Mouse (Mus musculus) cerebellum, adult 18-20 months (tissue): ENCODE measurements around the gene Pwwp2b.

Experiments used
- DNase-seq, 2 experiments: peaks; one replicate each; pipeline ENCODE4 v3.0.0; 2021

Gene Pwwp2b

GRCm38 (mm10) chr7:139224725-139225124, 23.6 kb upstream of the Pwwp2b start:
- DNase-seq, result no peak

DNA sequence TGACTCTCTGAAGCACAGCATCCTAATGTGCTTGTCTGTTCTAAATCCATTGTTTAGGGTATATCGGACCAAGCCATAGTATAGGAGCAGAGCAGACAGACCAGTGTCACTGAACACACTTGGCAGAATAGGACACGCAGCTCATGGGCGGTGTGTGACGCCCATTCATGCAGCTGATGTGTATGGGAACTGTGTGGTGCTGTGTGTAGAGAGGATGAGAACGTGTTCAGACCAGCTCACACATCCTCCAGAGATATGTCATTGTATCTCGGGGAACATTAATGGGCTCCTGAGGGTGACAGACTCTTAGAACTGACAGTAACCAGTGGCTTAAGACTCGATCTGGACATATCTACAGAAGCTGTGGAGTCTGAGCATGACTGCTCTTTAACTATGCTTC, 21.9 kb upstream of the Pwwp2b start:
- DNase-seq, result no peak

DNA sequence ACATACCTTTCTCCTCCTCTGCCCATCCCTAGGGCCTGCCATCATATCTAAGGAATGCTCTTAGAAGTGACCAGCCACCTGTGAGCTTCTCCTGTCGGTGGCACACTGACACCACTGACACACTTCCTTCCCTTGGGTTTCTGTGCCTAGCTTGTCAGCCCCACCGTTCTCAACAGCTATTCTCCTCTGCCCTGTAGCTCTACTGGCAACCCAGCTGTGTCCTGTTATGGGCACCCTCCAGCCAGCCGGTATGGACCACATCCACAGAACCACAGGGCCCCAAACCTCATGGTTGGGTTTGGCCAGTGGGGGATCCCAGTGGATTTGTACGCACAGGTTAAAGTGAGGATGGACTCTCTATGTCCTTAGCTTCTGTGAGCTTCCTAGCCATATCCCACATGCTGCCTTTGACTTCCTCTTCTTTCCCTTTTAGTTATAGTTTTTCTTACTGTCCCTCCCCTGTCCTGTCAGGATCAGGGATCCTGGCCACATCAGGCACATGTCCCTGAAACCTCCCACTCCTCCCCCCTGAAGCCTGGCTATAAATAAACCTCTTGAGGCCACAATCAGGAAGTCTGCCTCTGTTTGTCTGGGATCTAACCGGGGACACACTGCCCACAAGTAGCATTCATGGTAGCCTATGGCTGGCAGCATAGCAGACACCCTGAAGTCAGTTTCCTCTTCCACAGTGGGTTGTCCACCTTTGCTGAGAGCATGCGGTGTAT, 19.7 kb upstream of the Pwwp2b start:
- no peak for DNase-seq

DNA sequence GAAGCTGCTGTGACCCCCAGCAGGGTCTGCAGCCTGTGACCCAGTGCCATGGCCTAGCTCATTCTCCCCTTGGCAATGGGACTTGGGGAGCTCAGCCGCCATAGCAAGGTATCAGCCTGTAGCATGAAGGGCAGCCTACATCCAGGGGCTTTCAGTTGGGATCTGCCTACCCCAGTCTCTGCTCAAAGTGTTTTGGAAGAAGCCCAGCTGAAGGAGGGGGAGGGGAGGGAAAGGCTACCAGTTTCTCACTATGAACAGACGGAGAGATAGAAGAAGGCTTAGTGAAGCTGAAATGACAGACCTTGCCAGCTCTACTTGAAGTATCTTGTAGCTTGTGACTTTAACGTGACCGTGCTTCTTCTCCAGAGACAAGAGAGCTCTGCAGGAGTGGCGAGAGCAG, 18.4 kb upstream of the Pwwp2b start:
- no peak for DNase-seq

DNA sequence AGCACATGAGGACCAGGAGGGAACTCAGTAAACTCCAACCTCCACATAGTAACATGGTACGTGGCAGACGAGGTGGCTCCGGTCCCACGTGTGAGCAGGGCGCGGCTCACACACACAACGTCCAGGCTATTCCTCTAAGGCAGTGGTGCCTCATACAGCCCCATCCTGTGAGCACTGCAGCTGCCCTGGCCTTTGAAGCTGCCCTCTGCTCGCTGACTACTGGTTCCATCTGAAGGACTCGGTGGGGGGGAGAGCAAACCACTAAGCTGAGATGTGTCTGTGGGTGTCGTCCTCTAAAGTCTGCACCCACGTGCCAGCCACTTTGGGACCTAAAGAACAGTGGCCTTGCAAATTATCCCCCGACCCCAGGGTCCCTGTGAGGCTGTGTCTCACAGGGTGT, 18.0 kb upstream of the Pwwp2b start:
- DNase-seq, result no peak

- DNase-seq, result peak; percentile 92
Measured at GRCm38 (mm10) chr7:139233714-139234113, 14.6 kb upstream of the Pwwp2b start.

- no peak for DNase-seq
Measured at GRCm38 (mm10) chr7:139234426-139235188, 13.7 kb upstream of the Pwwp2b start.

GRCm38 (mm10) chr7:139235651-139236358, 12.5 kb upstream of the Pwwp2b start:
- no peak for DNase-seq

DNA sequence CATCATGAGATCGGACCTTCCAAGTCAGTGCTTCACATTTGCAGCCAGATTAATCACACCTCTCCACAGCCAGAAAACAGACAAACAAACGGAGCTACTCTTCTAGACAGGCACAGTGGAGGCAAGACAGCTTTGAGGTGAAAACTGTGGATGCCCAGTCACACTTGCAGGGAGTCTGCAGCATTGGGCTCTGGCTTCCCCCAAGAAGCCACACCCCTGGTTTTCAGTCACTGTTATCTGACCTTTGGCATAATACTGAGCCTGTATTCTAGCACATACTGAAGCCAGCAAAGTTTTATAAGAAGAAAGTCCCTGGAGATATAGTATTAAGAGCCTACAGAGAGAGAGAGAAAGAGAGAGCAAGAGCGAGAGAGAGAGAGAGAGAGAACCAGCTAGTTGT, 8.8 kb upstream of the Pwwp2b start:
- DNase-seq, result no peak

- no peak for DNase-seq
Measured at GRCm38 (mm10) chr7:139246086-139246485, 2.2 kb upstream of the Pwwp2b start.

DNA sequence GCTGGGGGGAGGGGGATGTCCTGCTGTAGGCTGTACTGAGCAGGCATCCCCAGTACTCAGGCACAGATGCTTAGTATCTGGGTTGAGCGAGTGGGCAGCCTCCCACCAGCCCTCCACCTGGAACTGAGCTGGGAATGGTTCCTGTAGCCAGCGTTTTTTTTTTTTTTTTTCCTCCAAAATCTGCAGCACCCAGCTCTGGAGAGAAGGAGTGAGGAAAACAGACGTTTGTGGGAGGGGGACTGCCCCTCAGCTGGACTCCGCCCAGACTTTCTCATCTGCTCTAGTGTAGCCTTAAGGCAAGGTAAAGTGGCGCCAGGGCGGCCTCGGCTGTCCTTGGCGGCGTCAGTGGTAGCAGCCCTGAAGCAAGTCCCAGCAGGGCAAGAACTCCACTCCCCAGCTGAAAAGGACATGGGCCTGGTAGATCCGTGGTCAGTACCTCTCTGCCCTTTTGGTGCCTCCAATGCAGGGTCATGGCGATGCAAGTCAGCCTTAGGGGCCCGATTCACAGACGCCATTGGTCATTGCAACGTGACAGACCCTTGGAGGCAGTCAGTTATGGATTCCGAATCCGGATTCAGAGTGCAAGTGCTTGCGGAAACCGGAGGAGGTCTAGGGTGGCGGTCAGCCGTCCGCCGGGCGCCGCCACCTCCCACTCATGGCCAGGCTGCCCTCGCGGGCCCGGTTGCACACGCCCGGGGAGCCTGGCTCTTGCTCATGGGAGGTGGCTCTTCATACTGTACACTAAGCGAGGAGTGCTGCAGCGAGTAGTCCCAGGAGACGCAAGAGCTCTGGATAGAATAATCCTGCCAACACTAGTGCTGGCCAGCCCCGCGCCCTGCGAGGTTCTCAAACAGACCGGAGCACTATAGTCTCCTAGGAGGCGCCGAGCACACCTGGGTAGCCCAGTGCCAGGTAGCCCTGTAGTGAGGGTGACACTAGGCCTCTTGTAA, 1.1 kb upstream of the Pwwp2b start:
- peak; percentile 33 to 60 for DNase-seq

DNA sequence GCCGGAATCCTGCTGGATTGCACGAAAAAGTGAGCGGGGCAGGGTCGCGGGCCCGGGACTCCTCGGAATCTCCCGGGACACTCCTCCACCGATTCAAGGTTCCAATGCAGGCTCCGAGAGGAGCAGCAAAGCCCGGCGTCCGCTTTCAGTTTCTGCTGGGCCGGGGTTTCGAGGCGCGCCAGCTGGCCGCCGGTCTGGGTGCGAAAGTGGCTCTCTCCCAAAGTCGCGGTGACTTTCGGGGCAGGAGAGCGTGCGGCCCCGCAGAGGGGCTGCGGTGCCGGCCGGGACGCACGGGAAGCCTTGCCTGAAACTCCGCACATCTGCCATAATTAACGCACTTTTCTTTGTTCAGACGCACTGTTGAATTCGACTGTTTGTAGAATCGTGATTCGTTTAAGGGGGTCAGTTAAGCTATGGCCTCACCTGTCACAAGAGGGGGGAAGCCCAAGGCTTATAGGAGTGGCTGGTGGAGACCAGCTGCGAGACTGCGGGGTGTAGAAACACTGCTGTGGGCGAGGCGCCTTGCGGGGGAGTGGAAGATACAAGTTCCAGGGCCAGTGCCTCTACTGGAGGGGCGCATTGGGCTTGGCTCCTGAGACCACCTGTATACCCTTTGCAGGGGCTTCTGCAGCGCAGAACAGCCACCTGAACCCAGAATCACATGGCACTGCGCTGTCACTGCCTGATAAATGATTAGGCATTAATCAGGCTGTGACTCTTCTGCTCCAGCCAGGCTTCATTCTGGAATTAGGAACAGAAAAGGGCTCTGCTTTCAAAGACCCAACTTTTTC, 528 bp downstream of the Pwwp2b start:
- DNase-seq, result peak in 1 of 2 experiments; percentile 29

GRCm38 (mm10) chr7:139249406-139250210, 1.3 kb downstream of the Pwwp2b start:
- DNase-seq, result peak; percentile 39 to 44

- DNase-seq, result peak in 1 of 2 experiments; percentile 22
Measured at GRCm38 (mm10) chr7:139251881-139252301, 3.6 kb downstream of the Pwwp2b start.

- DNase-seq, result no peak
Measured at GRCm38 (mm10) chr7:139252566-139252965, 4.3 kb downstream of the Pwwp2b start.

- no peak for DNase-seq
Measured at GRCm38 (mm10) chr7:139252986-139253385, 4.7 kb downstream of the Pwwp2b start.

- DNase-seq, result no peak
Measured at GRCm38 (mm10) chr7:139253462-139253861, 5.2 kb downstream of the Pwwp2b start.

DNA sequence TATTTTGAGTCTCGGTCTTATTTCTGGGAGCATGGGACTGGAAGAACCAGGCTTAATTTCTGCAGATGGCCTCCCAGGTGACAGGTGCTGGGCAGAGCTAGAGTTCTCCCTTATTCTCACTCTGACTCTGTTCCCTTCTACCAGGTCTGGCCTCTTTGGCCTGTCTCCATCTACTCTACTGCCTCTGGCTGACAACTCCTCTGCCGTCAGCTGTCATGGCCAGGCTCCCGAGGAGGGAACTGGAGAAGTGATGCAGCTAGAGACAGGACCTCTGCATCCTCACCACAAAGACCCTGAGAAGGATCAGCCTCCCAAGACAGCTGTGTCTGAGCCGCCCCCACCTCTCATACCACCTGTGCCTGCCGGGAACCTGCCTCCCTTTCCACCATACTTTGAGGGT, 6.3 kb downstream of the Pwwp2b start:
- DNase-seq, result no peak

- no peak for DNase-seq
Measured at GRCm38 (mm10) chr7:139257752-139258542, 9.7 kb downstream of the Pwwp2b start.

- no peak for DNase-seq
Measured at GRCm38 (mm10) chr7:139264337-139264736, 16.1 kb downstream of the Pwwp2b start.
